Mouse (Mus musculus) cortical plate, adult 2 months (tissue): ENCODE measurements around the gene Dgcr2. TPM values are rescaled to one million over a fixed set of nuclear protein-coding genes. Genes with fewer than 3 reads are reported as not detected.
A peak's percentile ranks its signal among the peaks of the same experiment; 100 is the strongest.

Source experiments
- H3K27ac ChIP-seq: fragments of 200-500 bp; 2 replicates; pipeline ENCODE4 v1.5.1; 2012; ENCODE audit warnings: low read length, control low read depth, inconsistent platforms; ENCODE audit not compliant: insufficient read depth
- H3K4me1 ChIP-seq: fragments of 200-500 bp; 2 replicates; pipeline ENCODE4 v1.6.1; 2011; ENCODE audit warnings: low read length; ENCODE audit not compliant: control insufficient read depth, insufficient read depth
- H3K4me3 ChIP-seq: fragments of 200-500 bp; 2 replicates; pipeline ENCODE4 v1.5.1; 2011; ENCODE audit warnings: mild to moderate bottlenecking, low read length, control low read depth; ENCODE audit not compliant: insufficient read depth
- CTCF ChIP-seq: fragments of 200-500 bp; IDR thresholded peaks from 2 replicates; pipeline ENCODE4 v1.5.1; 2011; ENCODE audit warnings: mild to moderate bottlenecking, control low read depth, low read length; ENCODE audit not compliant: insufficient read depth; ENCODE audit errors: extremely low read depth
- POLR2A ChIP-seq: fragments of 200-500 bp; IDR thresholded peaks from 2 replicates; pipeline ENCODE4 v1.6.1; 2011; ENCODE audit warnings: mild to moderate bottlenecking, low read length, control low read depth; ENCODE audit not compliant: insufficient read depth; ENCODE audit errors: extremely low read depth
- polyA plus RNA-seq: library from polyadenylated mRNA; depleted of rRNA; stranded (reverse); fragments of >200 nt; gene quantifications from 2 replicates; pipeline ENCODE4 v1.2.3, GENCODE M21; 2012; rRNA removed

Gene Dgcr2
- 81.0 and 83.6 TPM in 2 replicates for polyA plus RNA-seq

- no peaks in the 10 kb centered on the region for H3K4me1 ChIP-seq
- no peak for TF ChIP-seq POLR2A
- TF ChIP-seq CTCF: no peak
- H3K4me3 ChIP-seq: no peak within 1 kb of the TSS
- no peak within 1 kb of the TSS for H3K27ac ChIP-seq
These were observed at the start of gene Dgcr2, which contains the start of gene Tssk2 for GRCm38 (mm10) chr16:17898462-17898861. Dgcr2 (minus strand) TSS chr16:17898562. Tssk2 (plus strand) TSS chr16:17898637.

DNA sequence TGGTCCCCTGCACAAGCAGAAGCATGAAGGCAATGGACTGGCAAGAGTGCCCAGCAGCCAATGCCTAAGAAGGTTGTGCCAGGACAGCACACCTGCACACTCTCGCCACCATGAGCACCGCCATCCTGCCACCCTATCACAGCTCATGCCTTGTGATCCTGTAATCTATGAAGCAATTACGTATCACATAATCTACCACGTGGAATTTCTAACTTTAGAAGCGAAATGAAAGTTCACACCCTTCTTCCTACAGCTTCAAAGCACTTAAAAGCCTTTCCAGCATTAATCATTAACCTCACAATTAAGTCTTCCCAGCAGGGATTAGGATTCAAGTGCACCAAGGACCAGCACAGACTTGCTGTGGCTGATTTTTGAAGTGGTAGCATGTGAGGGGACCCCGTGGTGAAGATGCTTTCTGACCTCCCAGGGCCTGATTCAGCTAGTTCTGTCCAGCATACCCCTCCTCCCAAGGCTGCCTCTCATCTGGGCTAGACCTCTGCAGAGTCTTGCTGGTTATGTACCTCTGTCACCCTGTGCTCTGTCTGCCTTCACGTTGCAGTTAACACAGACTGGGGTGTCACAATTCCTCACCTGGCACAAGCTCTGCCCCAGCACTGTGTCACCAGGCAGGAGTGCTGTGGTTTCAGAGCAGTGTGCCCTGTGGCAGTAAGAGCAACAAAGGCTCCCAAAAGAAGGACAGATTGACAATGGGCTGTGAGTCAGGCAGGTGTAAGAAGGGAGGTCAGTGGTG, 46.9 kb upstream of the Dgcr2 start:
- no peaks in the 10 kb centered on the region for H3K4me1 ChIP-seq
- no peak for TF ChIP-seq CTCF
- TF ChIP-seq POLR2A: no peak
- H3K4me3 ChIP-seq: no peak overlapping the region
- no peak overlapping the region for H3K27ac ChIP-seq

GRCm38 (mm10) chr16:17943466-17943865, 45.1 kb upstream of the Dgcr2 start:
- no peak for TF ChIP-seq CTCF
- no peak for TF ChIP-seq POLR2A
- H3K4me1 ChIP-seq: no peaks in the 10 kb centered on the region
- H3K4me3 ChIP-seq: no peak overlapping the region
- H3K27ac ChIP-seq: no peak overlapping the region

GRCm38 (mm10) chr16:17939255-17939751, 40.9 kb upstream of the Dgcr2 start:
- no peak overlapping the region for H3K4me3 ChIP-seq
- TF ChIP-seq POLR2A (no peak), CTCF (no peak)

DNA sequence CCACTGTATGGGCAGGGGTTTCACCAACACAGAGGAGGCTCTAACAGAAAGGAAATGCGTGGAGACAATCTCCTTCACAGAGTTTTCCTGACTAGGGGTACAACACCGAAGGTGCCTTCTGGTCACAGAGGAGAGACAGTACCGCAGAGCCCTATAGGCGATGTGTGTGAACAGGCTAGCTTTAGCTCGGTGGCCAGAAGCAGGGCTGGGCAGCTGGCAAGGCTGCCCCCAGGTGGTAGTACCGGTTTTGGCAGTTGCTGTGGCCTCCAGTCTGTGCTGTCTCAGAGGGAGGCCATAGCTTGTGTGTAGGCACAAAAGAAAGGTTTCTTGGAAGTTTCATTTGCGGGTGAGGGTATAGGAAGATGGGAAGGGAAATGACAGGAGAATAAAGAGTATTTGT, 40.5 kb upstream of the Dgcr2 start:
- Histone ChIP-seq H3K27ac (no peak overlapping the region), H3K4me1 (no peaks in the 10 kb centered on the region), H3K4me3 (no peak overlapping the region)
- peak; percentile 59 for TF ChIP-seq CTCF
- no peak for TF ChIP-seq POLR2A

More at GRCm38 (mm10) chr16:17939255-17939751, 40.9 kb upstream of the Dgcr2 start:
- Histone ChIP-seq H3K27ac (no peak overlapping the region), H3K4me1 (no peaks in the 10 kb centered on the region)

- no peak overlapping the region for H3K27ac ChIP-seq
- no peak overlapping the region for H3K4me3 ChIP-seq
- H3K4me1 ChIP-seq: no peaks in the 10 kb centered on the region
- TF ChIP-seq CTCF: no peak
These were observed 39.8 kb upstream of the Dgcr2 start for GRCm38 (mm10) chr16:17938187-17938586.

DNA sequence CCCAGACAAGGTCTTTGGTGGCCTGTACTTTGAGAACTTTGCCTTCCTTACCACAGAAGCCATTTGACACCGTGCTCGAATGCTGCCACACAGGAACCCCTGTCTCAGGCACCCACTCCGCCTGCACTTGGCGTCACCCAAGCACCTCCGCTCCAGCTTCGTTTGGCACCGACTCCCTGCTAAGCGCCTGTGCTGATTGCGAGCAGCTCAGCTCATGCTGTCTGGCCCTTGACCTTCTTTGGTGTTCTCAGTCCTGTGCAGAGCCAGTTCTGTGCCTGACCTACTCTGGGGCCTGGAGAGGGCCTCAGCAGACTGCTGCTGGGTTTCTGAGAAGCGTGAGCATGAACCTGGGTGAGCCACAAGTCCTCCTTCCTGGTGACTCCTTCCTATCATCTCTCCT, 38.4 kb upstream of the Dgcr2 start:
- no peak overlapping the region for H3K27ac ChIP-seq
- no peak overlapping the region for H3K4me3 ChIP-seq
- no peaks in the 10 kb centered on the region for H3K4me1 ChIP-seq
- TF ChIP-seq POLR2A: no peak
- no peak for TF ChIP-seq CTCF

DNA sequence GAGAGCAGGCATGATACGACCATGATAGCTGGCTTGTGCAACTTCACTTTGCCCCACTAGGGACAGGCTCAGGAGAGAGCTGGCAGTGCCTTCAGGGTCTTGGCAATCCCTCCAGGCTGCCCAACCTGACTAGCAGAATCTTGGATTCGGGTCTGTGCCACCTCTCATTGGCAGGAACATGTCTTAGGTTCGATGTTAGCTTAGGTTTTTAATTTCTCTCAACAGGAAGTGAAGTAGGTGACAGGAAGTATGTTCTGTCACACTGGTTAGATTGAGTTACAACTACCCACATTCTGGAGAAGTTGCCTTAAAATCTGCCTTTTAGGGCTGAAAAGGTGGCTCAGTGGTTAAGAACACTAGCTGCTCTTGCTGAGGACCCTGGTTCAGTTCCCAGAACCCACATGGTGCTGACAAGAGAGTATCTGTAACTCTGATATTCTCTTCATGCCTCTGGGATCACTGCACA, 36.1 kb upstream of the Dgcr2 start:
- Histone ChIP-seq H3K4me3 (no peak overlapping the region), H3K27ac (no peak overlapping the region), H3K4me1 (no peaks in the 10 kb centered on the region)
- TF ChIP-seq POLR2A: no peak
- TF ChIP-seq CTCF: no peak

DNA sequence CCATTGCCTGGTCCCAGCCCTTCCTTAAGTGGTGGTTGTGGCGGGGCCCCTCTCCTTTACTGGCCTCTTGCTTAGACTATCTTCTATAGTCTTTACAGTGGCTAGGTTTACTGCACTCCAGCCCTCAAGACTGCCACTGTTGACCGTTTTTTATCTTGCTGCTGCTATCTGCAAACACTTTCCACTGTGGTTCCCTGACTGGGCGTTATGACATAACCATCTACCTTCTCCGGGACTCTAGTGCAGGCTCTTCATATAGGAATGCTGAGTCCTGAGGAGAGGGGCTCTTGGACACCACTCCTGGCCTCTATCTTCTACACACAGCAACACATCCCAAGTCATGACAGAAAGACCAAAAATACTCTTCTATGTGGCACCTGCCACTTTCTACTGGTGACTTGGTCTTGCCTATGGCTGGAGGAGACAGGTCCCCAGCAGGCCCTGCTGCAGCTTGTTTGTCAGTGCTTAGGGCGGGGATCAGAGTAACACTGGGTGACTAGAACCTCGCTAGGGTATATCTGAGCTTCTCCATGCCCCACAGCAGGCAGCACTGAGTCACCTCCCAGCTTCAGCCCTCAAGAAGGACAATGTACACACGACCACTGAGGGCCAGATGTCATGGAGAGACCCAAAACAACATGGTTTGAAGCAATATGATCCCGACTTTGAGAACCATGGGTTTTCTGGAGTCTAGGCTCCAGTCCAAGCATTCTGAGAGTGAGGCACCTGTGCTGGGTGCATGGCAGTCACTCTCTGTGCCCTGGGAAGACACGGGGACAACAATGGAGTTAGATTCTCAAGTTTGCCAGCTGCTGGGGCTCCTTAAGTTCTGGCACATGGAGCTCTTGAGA, 35.5 kb upstream of the Dgcr2 start:
- TF ChIP-seq POLR2A: no peak
- TF ChIP-seq CTCF: no peak
- Histone ChIP-seq H3K4me1 (no peaks in the 10 kb centered on the region), H3K27ac (no peak overlapping the region), H3K4me3 (no peak overlapping the region)
